Mouse (Mus musculus) hindbrain, embryonic 14.5 days (tissue): ENCODE measurements around the gene Adcy4. TPM values are rescaled to one million over a fixed set of nuclear protein-coding genes. Genes with fewer than 3 reads are reported as not detected.

Experiments used
- ATAC-seq: fragments of 200-750 bp; cut with Nextera tagmentation; 2 replicates; pipeline ENCODE4 v1.8.0; 2017; ENCODE audit warnings: moderate number of reproducible peaks, mild to moderate bottlenecking, moderate TSS enrichment, moderate library complexity; ENCODE audit not compliant: low FRiP score
- DNase-seq: peaks from one replicate; pipeline ENCODE4 v3.0.0-alpha.2; 2015; ENCODE audit warnings: low spot score
- H3K27ac ChIP-seq: fragments of 300-500 bp; sonication (generic); 2 replicates; pipeline ENCODE4 v1.5.1; 2014; ENCODE audit warnings: mild to moderate bottlenecking, moderate library complexity
- H3K27me3 ChIP-seq: fragments of 300-500 bp; sonication (generic); 2 replicates; pipeline ENCODE4 v1.6.1; 2014; ENCODE audit warnings: mild to moderate bottlenecking, low read length, mixed read lengths; ENCODE audit not compliant: control insufficient read depth, insufficient read depth
- H3K36me3 ChIP-seq: fragments of 300-500 bp; sonication (generic); replicated peaks from 2 replicates; pipeline ENCODE4 v1.6.1; 2014; ENCODE audit not compliant: control insufficient read depth, insufficient read depth
- H3K4me1 ChIP-seq: fragments of 300-500 bp; sonication (generic); replicated peaks from 2 replicates; pipeline ENCODE4 v1.6.1; 2014; ENCODE audit warnings: antibody characterized with exemption, low read length, mixed read lengths; ENCODE audit not compliant: control insufficient read depth, insufficient read depth
- H3K4me2 ChIP-seq: fragments of 300-500 bp; sonication (generic); replicated peaks from 2 replicates; pipeline ENCODE4 v1.6.1; 2014; ENCODE audit warnings: mild to moderate bottlenecking, moderate library complexity
- H3K4me3 ChIP-seq: fragments of 300-500 bp; sonication (generic); replicated peaks from 2 replicates; pipeline ENCODE4 v1.5.1; 2014; ENCODE audit warnings: mild to moderate bottlenecking, low read length
- H3K9ac ChIP-seq: fragments of 300-500 bp; sonication (generic); 2 replicates; pipeline ENCODE4 v1.6.1; 2014
- H3K9me3 ChIP-seq: fragments of 300-500 bp; sonication (generic); 2 replicates; pipeline ENCODE4 v1.6.1; 2016; ENCODE audit warnings: low read length; ENCODE audit not compliant: control insufficient read depth
- WGBS: fragments of 180-500 bp; shearing (Covaris S2); extraction: QIAGEN DNeasy Blood & Tissue Kit; methylation state at CpG from one replicate; pipeline ENCODE4 v1.1.7; 2014; 5-methylcytosine and 5-hydroxymethylcytosine counted together
- polyA plus RNA-seq: library from polyadenylated mRNA; unstranded; fragments of >200 nt; fragmentation: Nextera tagmentation; extraction: Ambion mirVana; gene quantifications from 2 replicates; pipeline ENCODE4 v1.2.1, GENCODE M21; 2014

Gene Adcy4
- polyA plus RNA-seq, 1 experiment from 2014 or later: 5.8 TPM

- H3K4me2 ChIP-seq: peak overlapping the region; percentile 96
- H3K9ac ChIP-seq: no peak overlapping the region
- no peak overlapping the region for H3K4me3 ChIP-seq
- no peak for DNase-seq
- ATAC-seq: no peak
- peaks cover 40% of the 10 kb centered on the region for H3K36me3 ChIP-seq
- 94% methylated on average over 10 of the region's 10 CpGs for WGBS
- peaks cover 16% of the 10 kb centered on the region for H3K4me1 ChIP-seq
- H3K27ac ChIP-seq: no peak overlapping the region
- no peaks in the 10 kb centered on the region for H3K27me3 ChIP-seq
- H3K9me3 ChIP-seq: no peaks in the 10 kb centered on the region
Measured at GRCm38 (mm10) chr14:55747051-55747847, 36.6 kb downstream of the Adcy4 start.

GRCm38 (mm10) chr14:55745861-55746237 is 38.0 kb downstream of the Adcy4 start:
- no peak; the same call in 1 of the 2 replicates for ATAC-seq
- WGBS: under 1% methylated on average over 29 of the region's 31 CpGs
- no peaks in the 10 kb centered on the region for H3K27me3 ChIP-seq
- peaks cover 32% of the 10 kb centered on the region for H3K36me3 ChIP-seq
- H3K9me3 ChIP-seq: no peaks in the 10 kb centered on the region
- H3K4me1 ChIP-seq: peaks cover 16% of the 10 kb centered on the region
- H3K4me3 ChIP-seq: peak overlapping the region; percentile 85
- H3K9ac ChIP-seq: peak overlapping the region; percentile 75
- H3K4me2 ChIP-seq: peak overlapping the region; percentile 96
- DNase-seq: no peak
- no peak overlapping the region for H3K27ac ChIP-seq

- H3K9me3 ChIP-seq: no peaks in the 10 kb centered on the region
- DNase-seq (peak; percentile 79), ATAC-seq (peak; percentile 86)
- peaks cover 16% of the 10 kb centered on the region for H3K4me1 ChIP-seq
- peaks cover 32% of the 10 kb centered on the region for H3K36me3 ChIP-seq
- H3K27me3 ChIP-seq: no peaks in the 10 kb centered on the region
- H3K9ac ChIP-seq: peak within 1 kb of the TSS; percentile 75
- H3K4me3 ChIP-seq: peak within 1 kb of the TSS; percentile 85
- H3K4me2 ChIP-seq: peak within 1 kb of the TSS; percentile 96
- 2% methylated on average over 48 of the region's 48 CpGs for WGBS
- no peak within 1 kb of the TSS for H3K27ac ChIP-seq
Measured at GRCm38 (mm10) chr14:55745180-55745860, 38.6 kb downstream of the Adcy4 start, which contains the start of the genes Dhrs1 and Nop9. TSS of gene Dhrs1 (minus strand) at chr14:55745690. TSS of gene Nop9 (plus strand) at chr14:55745693.

- Histone ChIP-seq H3K4me3 (no peak overlapping the region), H3K9ac (no peak overlapping the region)
- peak; percentile 69; the same call in 1 of the 2 replicates for ATAC-seq
Measured at GRCm38 (mm10) chr14:55743711-55744110, 40.2 kb downstream of the Adcy4 start.

GRCm38 (mm10) chr14:55737086-55737687 is 46.7 kb downstream of the Adcy4 start:
- DNase-seq (no peak), ATAC-seq (no peak)
- Histone ChIP-seq H3K4me2 (no peak overlapping the region), H3K27me3 (no peaks in the 10 kb centered on the region), H3K36me3 (peaks cover 29% of the 10 kb centered on the region), H3K9ac (no peak overlapping the region), H3K27ac (no peak overlapping the region), H3K4me1 (no peaks in the 10 kb centered on the region), H3K9me3 (no peaks in the 10 kb centered on the region), H3K4me3 (no peak overlapping the region)
- 89% methylated on average over 9 of the region's 9 CpGs for WGBS

More at GRCm38 (mm10) chr14:55743711-55744110, 40.2 kb downstream of the Adcy4 start:
- 20% methylated on average over 10 of the region's 10 CpGs for WGBS
- Histone ChIP-seq H3K4me1 (peaks cover 16% of the 10 kb centered on the region), H3K27me3 (no peaks in the 10 kb centered on the region), H3K36me3 (peaks cover 31% of the 10 kb centered on the region), H3K27ac (no peak overlapping the region), H3K4me2 (0 out of 2 replicates have a peak overlapping the region, but pooled peaks have one; percentile 5), H3K9me3 (no peaks in the 10 kb centered on the region)
- DNase-seq: peak; percentile 94

DNA sequence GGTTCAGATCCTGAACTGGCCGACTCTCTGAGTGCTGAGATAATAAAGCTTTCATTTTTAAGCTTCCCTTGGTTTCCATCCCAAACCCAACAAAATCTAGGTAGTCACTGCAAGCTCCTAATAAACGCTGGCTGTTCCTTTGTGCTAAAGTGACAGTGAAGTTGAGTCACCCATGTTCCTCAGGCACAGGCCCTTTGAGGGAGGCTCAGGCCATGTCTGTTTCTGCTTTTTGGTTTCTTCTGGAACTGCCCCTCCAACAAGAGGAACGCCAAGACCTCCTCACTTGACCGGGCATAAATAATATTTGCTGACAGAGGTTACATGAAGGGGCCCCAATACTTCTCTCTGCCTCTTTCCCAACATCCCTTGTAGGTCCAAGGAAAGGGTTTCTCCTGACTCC is 48.1 kb downstream of the Adcy4 start:
- DNase-seq (no peak), ATAC-seq (no peak)
- no peaks in the 10 kb centered on the region for H3K4me1 ChIP-seq
- H3K27me3 ChIP-seq: no peaks in the 10 kb centered on the region
- no peak overlapping the region for H3K9ac ChIP-seq
- WGBS: 79% methylated on average over 4 of the region's 4 CpGs
- H3K27ac ChIP-seq: no peak overlapping the region
- H3K4me2 ChIP-seq: no peak overlapping the region
- H3K9me3 ChIP-seq: no peaks in the 10 kb centered on the region
- no peak overlapping the region for H3K4me3 ChIP-seq
- H3K36me3 ChIP-seq: peaks cover 22% of the 10 kb centered on the region

- H3K27ac ChIP-seq: no peak overlapping the region
- no peak overlapping the region for H3K4me2 ChIP-seq
- no peaks in the 10 kb centered on the region for H3K27me3 ChIP-seq
- WGBS: 69% methylated on average over 3 of the region's 3 CpGs
- DNase-seq: no peak
- no peaks in the 10 kb centered on the region for H3K9me3 ChIP-seq
- H3K9ac ChIP-seq: no peak overlapping the region
- ATAC-seq: no peak
- H3K4me3 ChIP-seq: no peak overlapping the region
- H3K4me1 ChIP-seq: no peaks in the 10 kb centered on the region
- peaks cover 17% of the 10 kb centered on the region for H3K36me3 ChIP-seq
Measured at GRCm38 (mm10) chr14:55735334-55735733, 48.6 kb downstream of the Adcy4 start.

- H3K27me3 ChIP-seq: no peaks in the 10 kb centered on the region
- peaks cover 13% of the 10 kb centered on the region for H3K36me3 ChIP-seq
- H3K9me3 ChIP-seq: no peaks in the 10 kb centered on the region
- no peak for DNase-seq
- H3K4me2 ChIP-seq: no peak overlapping the region
- no peak overlapping the region for H3K4me3 ChIP-seq
- 81% methylated on average over 7 of the region's 7 CpGs for WGBS
- no peak overlapping the region for H3K9ac ChIP-seq
- no peaks in the 10 kb centered on the region for H3K4me1 ChIP-seq
- no peak for ATAC-seq
- H3K27ac ChIP-seq: no peak overlapping the region
Measured at GRCm38 (mm10) chr14:55734869-55735268, 49.0 kb downstream of the Adcy4 start.

DNA sequence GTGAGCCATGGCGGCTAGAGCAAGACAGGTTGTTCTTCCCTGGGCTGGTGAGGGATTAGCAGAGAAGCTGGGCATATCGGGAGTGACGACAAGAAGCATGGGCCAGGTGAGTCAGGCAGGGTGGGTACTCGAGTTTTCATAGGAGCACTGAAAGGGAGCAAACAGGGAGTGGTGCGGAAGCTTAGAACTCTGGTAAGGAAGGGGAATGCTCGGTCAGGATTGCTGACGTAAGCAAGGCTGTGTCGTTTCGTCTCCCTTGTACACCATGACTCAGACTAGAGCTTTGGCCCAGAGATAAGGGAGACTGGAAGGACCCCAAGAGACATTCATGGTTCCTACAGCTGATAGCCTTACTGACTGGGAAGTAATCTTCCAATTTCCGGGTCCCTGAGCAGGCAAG is 50.0 kb downstream of the Adcy4 start:
- ATAC-seq (no peak), DNase-seq (no peak)
- WGBS: 75% methylated on average over 10 of the region's 10 CpGs
- no peaks in the 10 kb centered on the region for H3K27me3 ChIP-seq
- no peak overlapping the region for H3K4me2 ChIP-seq
- H3K4me1 ChIP-seq: no peaks in the 10 kb centered on the region
- H3K4me3 ChIP-seq: no peak overlapping the region
- H3K9me3 ChIP-seq: no peaks in the 10 kb centered on the region
- no peak overlapping the region for H3K9ac ChIP-seq
- H3K36me3 ChIP-seq: peaks cover 5% of the 10 kb centered on the region
- no peak overlapping the region for H3K27ac ChIP-seq
